Mouse (Mus musculus) MEL (cell line): Measurements from ENCODE around the gene Atrip.

ENCODE experiments used
- ETS1 ChIP-seq: IDR thresholded peaks from 2 replicates; pipeline ENCODE4 v1.6.1; 2012; ENCODE audit warnings: low read depth, mild to moderate bottlenecking, inconsistent platforms, low read length, improper control_type of control experiment, moderate library complexity
- GABPA ChIP-seq: IDR thresholded peaks from 2 replicates; pipeline ENCODE4 v1.6.1; 2012; ENCODE audit warnings: low read depth, mild to moderate bottlenecking, inconsistent platforms, low read length, improper control_type of control experiment, moderate library complexity
- POLR2A ChIP-seq, 2 experiments: IDR thresholded peaks; 2 replicates each; pipeline ENCODE4 v1.6.1; 2011 to 2012; ENCODE audit warnings: low read length in 2 of 2, mild to moderate bottlenecking in 2 of 2, control low read depth in 1 of 2, improper control_type of control experiment in 1 of 2, low read depth in 1 of 2, moderate library complexity in 1 of 2; ENCODE audit not compliant: control insufficient read depth in 1 of 2, insufficient read depth in 1 of 2, poor library complexity in 1 of 2
- TCF12 ChIP-seq: IDR thresholded peaks from 2 replicates; pipeline ENCODE4 v1.6.1; 2014; ENCODE audit warnings: low read depth, mild to moderate bottlenecking, inconsistent platforms, low read length, improper control_type of control experiment, moderate library complexity
- USF1 ChIP-seq: IDR thresholded peaks from 2 replicates; pipeline ENCODE4 v1.6.1; 2014; ENCODE audit warnings: low read depth, mild to moderate bottlenecking, inconsistent platforms, low read length, improper control_type of control experiment, moderate library complexity

GRCm38 (mm10) chr9:109050674-109050997, 23.3 kb downstream of the Atrip start:
- TF ChIP-seq GABPA (no peak), USF1 (no peak), POLR2A (IDR thresholded peaks at IDR 0.05; ENCODE audit: control insufficient read depth in 1 of 2, insufficient read depth in 1 of 2, low read depth in 1 of 2, low read length in 2 of 2, poor library complexity in 1 of 2) (no peak), ETS1 (no peak), TCF12 (no peak)
